Mouse (Mus musculus): ENCODE data around the gene Olfr1289. TPM values are rescaled to one million over a fixed set of nuclear protein-coding genes. Genes with fewer than 3 reads are reported as not detected.

Olfr1289 gene
- polyA plus RNA-seq (2014; fragmentation: Illumina TruSeq; extraction: RNeasy Lipid Tissue Mini Kit (QIAGEN cat#74804); ENCODE audit: low read depth, low replicate concordance) = not detected

GRCm38 (mm10) chr2:111480519-111480918 is at the start of gene Olfr1289:
Gene Olfr1289 (plus strand): TSS chr2:111480819.

GRCm38 (mm10) chr2:111448842-111449241 is 31.8 kb upstream of the Olfr1289 start, which contains the start of gene Olfr1287:
Gene Olfr1287 (plus strand): TSS chr2:111449142.

GRCm38 (mm10) chr2:111473801-111474200 is 6.8 kb upstream of the Olfr1289 start, which contains the start of gene Olfr1288:
Gene Olfr1288 (plus strand): TSS chr2:111474101.

GRCm38 (mm10) chr2:111493729-111494128 is 13.1 kb downstream of the Olfr1289 start, which contains the start of gene Olfr1290:
Gene Olfr1290 (minus strand): TSS chr2:111493829.

GRCm38 (mm10) chr2:111496880-111497279 is 16.3 kb downstream of the Olfr1289 start, which contains the start of gene Olfr1291-ps1:
Gene Olfr1291-ps1 (plus strand): TSS chr2:111497180.

GRCm38 (mm10) chr2:111524903-111525302 is 44.3 kb downstream of the Olfr1289 start, which contains the start of gene Olfr1293-ps:
Gene Olfr1293-ps (plus strand): TSS chr2:111525203.

Other genes with a start within 250 kb of the Olfr1289 start
- not detected for gene Olfr1275, start 245.5 kb upstream of the Olfr1289 start, polyA plus RNA-seq (2014; fragmentation: Illumina TruSeq; extraction: RNeasy Lipid Tissue Mini Kit (QIAGEN cat#74804); ENCODE audit: low read depth, low replicate concordance)
- not detected for gene Olfr1276, start 226.3 kb upstream of the Olfr1289 start, polyA plus RNA-seq (2014; fragmentation: Illumina TruSeq; extraction: RNeasy Lipid Tissue Mini Kit (QIAGEN cat#74804); ENCODE audit: low read depth, low replicate concordance)
- gene Olfr1277, start 206.7 kb upstream of the Olfr1289 start, polyA plus RNA-seq (2014; fragmentation: Illumina TruSeq; extraction: RNeasy Lipid Tissue Mini Kit (QIAGEN cat#74804); ENCODE audit: low read depth, low replicate concordance) = not detected
- gene Olfr1278, start 190.7 kb upstream of the Olfr1289 start, polyA plus RNA-seq (2014; fragmentation: Illumina TruSeq; extraction: RNeasy Lipid Tissue Mini Kit (QIAGEN cat#74804); ENCODE audit: low read depth, low replicate concordance) = not detected
- gene Olfr1279, start 180.2 kb upstream of the Olfr1289 start, polyA plus RNA-seq (2014; fragmentation: Illumina TruSeq; extraction: RNeasy Lipid Tissue Mini Kit (QIAGEN cat#74804); ENCODE audit: low read depth, low replicate concordance) = not detected
- not detected for gene Olfr1280, start 166.8 kb upstream of the Olfr1289 start, polyA plus RNA-seq (2014; fragmentation: Illumina TruSeq; extraction: RNeasy Lipid Tissue Mini Kit (QIAGEN cat#74804); ENCODE audit: low read depth, low replicate concordance)
- not detected for gene Olfr1281, start 154.3 kb upstream of the Olfr1289 start, polyA plus RNA-seq (2014; fragmentation: Illumina TruSeq; extraction: RNeasy Lipid Tissue Mini Kit (QIAGEN cat#74804); ENCODE audit: low read depth, low replicate concordance)
- gene Olfr1282, start 144.7 kb upstream of the Olfr1289 start, polyA plus RNA-seq (2014; fragmentation: Illumina TruSeq; extraction: RNeasy Lipid Tissue Mini Kit (QIAGEN cat#74804); ENCODE audit: low read depth, low replicate concordance) = not detected
- not detected for gene Olfr1283, start 114.0 kb upstream of the Olfr1289 start, polyA plus RNA-seq (2014; fragmentation: Illumina TruSeq; extraction: RNeasy Lipid Tissue Mini Kit (QIAGEN cat#74804); ENCODE audit: low read depth, low replicate concordance)
- gene Olfr1284, start 105.3 kb upstream of the Olfr1289 start, polyA plus RNA-seq (2014; fragmentation: Illumina TruSeq; extraction: RNeasy Lipid Tissue Mini Kit (QIAGEN cat#74804); ENCODE audit: low read depth, low replicate concordance) = not detected
- not detected for gene Olfr1286, start 57.7 kb upstream of the Olfr1289 start, polyA plus RNA-seq (2014; fragmentation: Illumina TruSeq; extraction: RNeasy Lipid Tissue Mini Kit (QIAGEN cat#74804); ENCODE audit: low read depth, low replicate concordance)
- not detected for gene Olfr1287, start 31.7 kb upstream of the Olfr1289 start, polyA plus RNA-seq (2014; fragmentation: Illumina TruSeq; extraction: RNeasy Lipid Tissue Mini Kit (QIAGEN cat#74804); ENCODE audit: low read depth, low replicate concordance)
- not detected for gene Olfr1288, start 6.7 kb upstream of the Olfr1289 start, polyA plus RNA-seq (2014; fragmentation: Illumina TruSeq; extraction: RNeasy Lipid Tissue Mini Kit (QIAGEN cat#74804); ENCODE audit: low read depth, low replicate concordance)
- not detected for gene Olfr1290, start 13.0 kb downstream of the Olfr1289 start, polyA plus RNA-seq (2014; fragmentation: Illumina TruSeq; extraction: RNeasy Lipid Tissue Mini Kit (QIAGEN cat#74804); ENCODE audit: low read depth, low replicate concordance)
- not detected for gene Olfr1291-ps1, start 16.4 kb downstream of the Olfr1289 start, polyA plus RNA-seq (2014; fragmentation: Illumina TruSeq; extraction: RNeasy Lipid Tissue Mini Kit (QIAGEN cat#74804); ENCODE audit: low read depth, low replicate concordance)
- gene Olfr1293-ps, start 44.4 kb downstream of the Olfr1289 start, polyA plus RNA-seq (2014; fragmentation: Illumina TruSeq; extraction: RNeasy Lipid Tissue Mini Kit (QIAGEN cat#74804); ENCODE audit: low read depth, low replicate concordance) = not detected
- not detected for gene Olfr1294, start 59.5 kb downstream of the Olfr1289 start, polyA plus RNA-seq (2014; fragmentation: Illumina TruSeq; extraction: RNeasy Lipid Tissue Mini Kit (QIAGEN cat#74804); ENCODE audit: low read depth, low replicate concordance)
- gene Olfr1295, start 88.9 kb downstream of the Olfr1289 start, polyA plus RNA-seq (2014; fragmentation: Illumina TruSeq; extraction: RNeasy Lipid Tissue Mini Kit (QIAGEN cat#74804); ENCODE audit: low read depth, low replicate concordance) = not detected
- not detected for gene Olfr1297, start 145.7 kb downstream of the Olfr1289 start, polyA plus RNA-seq (2014; fragmentation: Illumina TruSeq; extraction: RNeasy Lipid Tissue Mini Kit (QIAGEN cat#74804); ENCODE audit: low read depth, low replicate concordance)
- not detected for gene Olfr1298, start 168.4 kb downstream of the Olfr1289 start, polyA plus RNA-seq (2014; fragmentation: Illumina TruSeq; extraction: RNeasy Lipid Tissue Mini Kit (QIAGEN cat#74804); ENCODE audit: low read depth, low replicate concordance)
- not detected for gene Olfr1299, start 180.6 kb downstream of the Olfr1289 start, polyA plus RNA-seq (2014; fragmentation: Illumina TruSeq; extraction: RNeasy Lipid Tissue Mini Kit (QIAGEN cat#74804); ENCODE audit: low read depth, low replicate concordance)